Mouse (Mus musculus) bone marrow macrophage, adult 2 months (primary cell): ENCODE data around the gene Pip. TPM values are rescaled to one million over a fixed set of nuclear protein-coding genes. Genes with fewer than 3 reads are reported as not detected.

Source experiments
- H3K27ac ChIP-seq: 2 replicates; pipeline ENCODE4 v1.5.1; 2012; ENCODE audit warnings: low read depth, low read length; ENCODE audit not compliant: insufficient read depth
- H3K4me1 ChIP-seq: 2 replicates; pipeline ENCODE4 v1.6.1; 2012; ENCODE audit warnings: low read length; ENCODE audit not compliant: control insufficient read depth, insufficient read depth
- H3K4me3 ChIP-seq: 2 replicates; pipeline ENCODE4 v1.5.1; 2012; ENCODE audit warnings: mild to moderate bottlenecking, low read length, moderate library complexity; ENCODE audit not compliant: insufficient read depth
- CTCF ChIP-seq: IDR thresholded peaks from 2 replicates; pipeline ENCODE4 v1.5.1; 2012; ENCODE audit warnings: low read depth, mild to moderate bottlenecking, low read length, moderate library complexity
- POLR2A ChIP-seq: IDR thresholded peaks from 2 replicates; pipeline ENCODE4 v1.6.1; 2012; ENCODE audit warnings: mild to moderate bottlenecking, low read depth, low read length, borderline replicate concordance
- polyA plus RNA-seq: library from polyadenylated mRNA; stranded (reverse); fragments of >200 nt; gene quantifications from 2 replicates; pipeline ENCODE4 v1.2.4, GENCODE M21; 2012; ENCODE audit not compliant: missing spikeins, insufficient read depth, insufficient read length

Gene Pip
- not detected in 2 replicates for polyA plus RNA-seq

- Histone ChIP-seq H3K4me1 (no peaks in the 10 kb centered on the region), H3K4me3 (no peak within 1 kb of the TSS), H3K27ac (no peak within 1 kb of the TSS)
- TF ChIP-seq POLR2A (no peak), CTCF (no peak)
Measured at GRCm38 (mm10) chr6:41847235-41847634, at the start of gene Pip. Gene Pip (plus strand): TSS chr6:41847535.

GRCm38 (mm10) chr6:41824086-41824485, 23.2 kb upstream of the Pip start:
- Histone ChIP-seq H3K4me1 (no peaks in the 10 kb centered on the region), H3K27ac (no peak overlapping the region), H3K4me3 (no peak overlapping the region)
- TF ChIP-seq POLR2A = no peak
- TF ChIP-seq CTCF = no peak

- TF ChIP-seq POLR2A (no peak), CTCF (no peak)
- Histone ChIP-seq H3K4me1 (no peaks in the 10 kb centered on the region), H3K4me3 (no peak overlapping the region), H3K27ac (no peak overlapping the region)
Measured at GRCm38 (mm10) chr6:41829516-41829915, 17.8 kb upstream of the Pip start.

GRCm38 (mm10) chr6:41852689-41853088, 5.4 kb downstream of the Pip start, which contains the start of gene Sval2:
Gene Sval2 (plus strand): TSS chr6:41852989.
- Histone ChIP-seq H3K27ac (no peak within 1 kb of the TSS), H3K4me3 (no peak within 1 kb of the TSS), H3K4me1 (no peaks in the 10 kb centered on the region)
- no peak for TF ChIP-seq CTCF
- TF ChIP-seq POLR2A = no peak

GRCm38 (mm10) chr6:41864038-41864437, 16.7 kb downstream of the Pip start:
- Histone ChIP-seq H3K4me3 (no peak overlapping the region), H3K27ac (no peak overlapping the region), H3K4me1 (no peaks in the 10 kb centered on the region)
- no peak for TF ChIP-seq CTCF
- TF ChIP-seq POLR2A = no peak

Other genes with a start within 250 kb of the Pip start
- 0.83 and 0.93 TPM in 2 replicates for gene Ephb6, start 242.1 kb upstream of the Pip start, polyA plus RNA-seq
- not detected in 2 replicates for gene Trpv6, start 211.1 kb upstream of the Pip start, polyA plus RNA-seq
- not detected in 2 replicates for gene Trpv5, start 166.8 kb upstream of the Pip start, polyA plus RNA-seq
- gene Llcfc1, start 163.1 kb upstream of the Pip start, polyA plus RNA-seq = not detected in 2 replicates
- gene Kel, start 143.2 kb upstream of the Pip start, polyA plus RNA-seq = not detected in 2 replicates
- not detected in 2 replicates for gene Olfr459, start 72.4 kb upstream of the Pip start, polyA plus RNA-seq
- not detected in 2 replicates for gene Sval2, start 5.5 kb downstream of the Pip start, polyA plus RNA-seq
- gene Sval1, start 104.1 kb downstream of the Pip start, polyA plus RNA-seq = not detected in 2 replicates
- not detected in 2 replicates for gene Sval3, start 120.6 kb downstream of the Pip start, polyA plus RNA-seq
- not detected in 2 replicates for gene Sva, start 190.9 kb downstream of the Pip start, polyA plus RNA-seq